Mouse (Mus musculus) kidney, embryonic 15.5 days (tissue): ENCODE data around the gene Ltbp3. TPM values are rescaled to one million over a fixed set of nuclear protein-coding genes. Genes with fewer than 3 reads are reported as not detected.

ENCODE experiments used
- ATAC-seq: fragments of 200-750 bp; cut with Nextera tagmentation; replicated peaks from 2 replicates; pipeline ENCODE4 v1.8.0; 2017; ENCODE audit warnings: moderate TSS enrichment; ENCODE audit not compliant: low FRiP score
- H3K27ac ChIP-seq: fragments of 300-500 bp; sonication (generic); 2 replicates; pipeline ENCODE4 v1.5.1; 2015; ENCODE audit warnings: mild to moderate bottlenecking, inconsistent platforms
- H3K27me3 ChIP-seq: fragments of 300-500 bp; sonication (generic); 2 replicates; pipeline ENCODE4 v1.6.1; 2015; ENCODE audit warnings: inconsistent platforms
- H3K36me3 ChIP-seq: fragments of 300-500 bp; sonication (generic); 2 replicates; pipeline ENCODE4 v1.6.1; 2015; ENCODE audit warnings: inconsistent platforms
- H3K4me1 ChIP-seq: fragments of 300-500 bp; sonication (generic); 2 replicates; pipeline ENCODE4 v1.6.1; 2015; ENCODE audit warnings: inconsistent platforms
- H3K4me2 ChIP-seq: fragments of 300-500 bp; sonication (generic); 2 replicates; pipeline ENCODE4 v1.6.1; 2015; ENCODE audit warnings: moderate library complexity, mild to moderate bottlenecking, inconsistent platforms
- H3K4me3 ChIP-seq: fragments of 300-500 bp; sonication (generic); replicated peaks from 2 replicates; pipeline ENCODE4 v1.5.1; 2015; ENCODE audit warnings: mild to moderate bottlenecking, inconsistent platforms
- H3K9ac ChIP-seq: fragments of 300-500 bp; sonication (generic); 2 replicates; pipeline ENCODE4 v1.6.1; 2015; ENCODE audit warnings: mild to moderate bottlenecking, inconsistent platforms
- H3K9me3 ChIP-seq: fragments of 300-500 bp; sonication (generic); replicated peaks from 2 replicates; pipeline ENCODE4 v1.6.1; 2016; ENCODE audit warnings: inconsistent platforms
- WGBS: fragments of 180-500 bp; shearing (Covaris S2); methylation state at CpG from one replicate; pipeline ENCODE4 v1.1.7; 2015; ENCODE audit warnings: mixed read lengths; 5-methylcytosine and 5-hydroxymethylcytosine counted together
- polyA plus RNA-seq: library from polyadenylated mRNA; unstranded; fragments of >200 nt; fragmentation: Nextera tagmentation; extraction: Ambion mirVana; gene quantifications from 2 replicates; pipeline ENCODE4 v1.2.1, GENCODE M21; 2015

Ltbp3 gene
- polyA plus RNA-seq, 1 experiment from 2014 or later: 18.8 TPM

- no peak for ATAC-seq
- peaks cover 75% of the 10 kb centered on the region for H3K36me3 ChIP-seq
These were observed 26.6 kb downstream of the Ltbp3 start for GRCm38 (mm10) chr19:5767271-5767670.

GRCm38 (mm10) chr19:5770311-5770710 is 29.6 kb downstream of the Ltbp3 start:
- H3K27ac ChIP-seq: peak overlapping the region; percentile 77

More at GRCm38 (mm10) chr19:5767271-5767670, 26.6 kb downstream of the Ltbp3 start:
- Histone ChIP-seq H3K27ac (no peak overlapping the region), H3K4me1 (peaks cover 24% of the 10 kb centered on the region), H3K9me3 (no peaks in the 10 kb centered on the region), H3K9ac (no peak overlapping the region), H3K27me3 (no peaks in the 10 kb centered on the region), H3K4me2 (no peak overlapping the region), H3K4me3 (no peak overlapping the region)
- 75% methylated on average over 4 of the region's 4 CpGs for WGBS

GRCm38 (mm10) chr19:5770925-5771860 is 30.5 kb downstream of the Ltbp3 start, which contains the start of gene Scyl1:
TSS of gene Scyl1 (minus strand) at chr19:5771419.
- Histone ChIP-seq H3K36me3 (peaks cover 37% of the 10 kb centered on the region), H3K9me3 (no peaks in the 10 kb centered on the region), H3K4me1 (peaks cover 24% of the 10 kb centered on the region), H3K4me3 (peak within 1 kb of the TSS; percentile 58), H3K27ac (peak within 1 kb of the TSS; percentile 77), H3K27me3 (no peaks in the 10 kb centered on the region), H3K9ac (peak within 1 kb of the TSS; percentile 62), H3K4me2 (peak within 1 kb of the TSS; percentile 90)
- WGBS: under 1% methylated on average over 64 of the region's 64 CpGs
- ATAC-seq: peak; percentile 96

More at GRCm38 (mm10) chr19:5770311-5770710, 29.6 kb downstream of the Ltbp3 start:
- 30% methylated on average over 9 of the region's 9 CpGs for WGBS
- no peaks in the 10 kb centered on the region for H3K27me3 ChIP-seq
- peak overlapping the region; percentile 90 for H3K4me2 ChIP-seq
- no peaks in the 10 kb centered on the region for H3K9me3 ChIP-seq
- H3K4me1 ChIP-seq: peaks cover 24% of the 10 kb centered on the region
- ATAC-seq: no peak
- H3K36me3 ChIP-seq: peaks cover 46% of the 10 kb centered on the region
- H3K4me3 ChIP-seq: peak overlapping the region; percentile 58
- peak overlapping the region; percentile 62 for H3K9ac ChIP-seq

GRCm38 (mm10) chr19:5777387-5778032 is 36.8 kb downstream of the Ltbp3 start:
- Histone ChIP-seq H3K9ac (no peak overlapping the region), H3K36me3 (no peaks in the 10 kb centered on the region), H3K4me1 (no peaks in the 10 kb centered on the region), H3K4me3 (no peak overlapping the region), H3K9me3 (no peaks in the 10 kb centered on the region), H3K27me3 (no peaks in the 10 kb centered on the region), H3K4me2 (no peak overlapping the region), H3K27ac (no peak overlapping the region)
- 74% methylated on average over 9 of the region's 9 CpGs for WGBS
- ATAC-seq: no peak

- H3K27me3 ChIP-seq: no peaks in the 10 kb centered on the region
- no peak overlapping the region for H3K4me2 ChIP-seq
- WGBS: 64% methylated on average over 8 of the region's 8 CpGs
- no peaks in the 10 kb centered on the region for H3K36me3 ChIP-seq
- no peaks in the 10 kb centered on the region for H3K4me1 ChIP-seq
- no peak for ATAC-seq
- H3K9me3 ChIP-seq: no peaks in the 10 kb centered on the region
- no peak overlapping the region for H3K4me3 ChIP-seq
- no peak overlapping the region for H3K27ac ChIP-seq
- H3K9ac ChIP-seq: no peak overlapping the region
These were observed 37.6 kb downstream of the Ltbp3 start for GRCm38 (mm10) chr19:5778312-5778711.

GRCm38 (mm10) chr19:5780203-5780602 is 39.5 kb downstream of the Ltbp3 start:
- no peak overlapping the region for H3K27ac ChIP-seq
- H3K4me3 ChIP-seq: no peak overlapping the region
- H3K9ac ChIP-seq: no peak overlapping the region
- H3K4me2 ChIP-seq: no peak overlapping the region
- no peaks in the 10 kb centered on the region for H3K36me3 ChIP-seq
- 63% methylated on average over 7 of the region's 7 CpGs for WGBS
- no peaks in the 10 kb centered on the region for H3K9me3 ChIP-seq
- no peaks in the 10 kb centered on the region for H3K4me1 ChIP-seq
- ATAC-seq: no peak
- no peaks in the 10 kb centered on the region for H3K27me3 ChIP-seq

- 79% methylated on average over 6 of the region's 6 CpGs for WGBS
- Histone ChIP-seq H3K4me1 (peaks cover under 1% of the 10 kb centered on the region), H3K4me3 (no peak overlapping the region), H3K9me3 (no peaks in the 10 kb centered on the region), H3K27me3 (no peaks in the 10 kb centered on the region), H3K27ac (no peak overlapping the region), H3K4me2 (no peak overlapping the region), H3K9ac (no peak overlapping the region), H3K36me3 (no peaks in the 10 kb centered on the region)
- ATAC-seq: no peak
These were observed 40.8 kb downstream of the Ltbp3 start for GRCm38 (mm10) chr19:5781532-5781931.

- no peaks in the 10 kb centered on the region for H3K9me3 ChIP-seq
- no peak overlapping the region for H3K4me2 ChIP-seq
- no peaks in the 10 kb centered on the region for H3K27me3 ChIP-seq
- WGBS: 69% methylated on average over 1 of the region's 1 CpGs
- H3K36me3 ChIP-seq: no peaks in the 10 kb centered on the region
- H3K4me3 ChIP-seq: no peak overlapping the region
- H3K27ac ChIP-seq: no peak overlapping the region
- no peak overlapping the region for H3K9ac ChIP-seq
- no peak for ATAC-seq
- peaks cover 6% of the 10 kb centered on the region for H3K4me1 ChIP-seq
These were observed 41.4 kb downstream of the Ltbp3 start for GRCm38 (mm10) chr19:5782121-5782520.

- Histone ChIP-seq H3K9ac (no peak overlapping the region), H3K36me3 (no peaks in the 10 kb centered on the region), H3K27me3 (no peaks in the 10 kb centered on the region), H3K27ac (no peak overlapping the region), H3K4me2 (no peak overlapping the region), H3K9me3 (no peaks in the 10 kb centered on the region), H3K4me1 (peaks cover 12% of the 10 kb centered on the region), H3K4me3 (no peak overlapping the region)
- 56% methylated on average over 10 of the region's 10 CpGs for WGBS
- no peak for ATAC-seq
These were observed 44.4 kb downstream of the Ltbp3 start for GRCm38 (mm10) chr19:5784958-5785577.

GRCm38 (mm10) chr19:5786441-5787114 is 45.9 kb downstream of the Ltbp3 start:
- Histone ChIP-seq H3K36me3 (no peaks in the 10 kb centered on the region), H3K4me1 (peaks cover 12% of the 10 kb centered on the region), H3K9me3 (no peaks in the 10 kb centered on the region), H3K27ac (peak overlapping the region; percentile 51), H3K4me2 (no peak overlapping the region), H3K4me3 (no peak overlapping the region), H3K27me3 (no peaks in the 10 kb centered on the region), H3K9ac (peak overlapping the region; percentile 31; the same call in 1 of the 2 replicates)
- peak; percentile 83 for ATAC-seq
- WGBS: 10% methylated on average over 12 of the region's 12 CpGs

GRCm38 (mm10) chr19:5787128-5787635 is 46.5 kb downstream of the Ltbp3 start:
- H3K27ac ChIP-seq: no peak overlapping the region
- peak; percentile 73 for ATAC-seq

More at GRCm38 (mm10) chr19:5787128-5787635, 46.5 kb downstream of the Ltbp3 start:
- Histone ChIP-seq H3K4me3 (no peak overlapping the region), H3K36me3 (no peaks in the 10 kb centered on the region), H3K4me1 (peaks cover 12% of the 10 kb centered on the region), H3K27me3 (no peaks in the 10 kb centered on the region), H3K9ac (no peak overlapping the region), H3K9me3 (no peaks in the 10 kb centered on the region), H3K4me2 (no peak overlapping the region)
- WGBS: 10% methylated on average over 8 of the region's 8 CpGs
